Mouse (Mus musculus) liver, embryonic 14.5 days (tissue): ENCODE results near the gene Pdcd1lg2. TPM values are rescaled to one million over a fixed set of nuclear protein-coding genes. Genes with fewer than 3 reads are reported as not detected.
"Not testable (repeated sequence)": the region's sequence is repeated elsewhere in the genome, so short reads cannot be mapped to it uniquely, and the experiment has no call there.

Source experiments
- ATAC-seq: fragments of 200-750 bp; cut with Nextera tagmentation; 2 replicates; pipeline ENCODE4 v1.8.0; 2017; ENCODE audit warnings: moderate number of reproducible peaks, mild to moderate bottlenecking, moderate library complexity; ENCODE audit not compliant: insufficient read depth
- DNase-seq, 3 experiments: peaks; one replicate each; pipeline ENCODE4 v3.0.0-alpha.2; 2012 to 2013; ENCODE audit warnings: low read depth in 3 of 3, low spot score in 3 of 3
- H3K27ac ChIP-seq: fragments of 300-500 bp; sonication (generic); 2 replicates; pipeline ENCODE4 v1.5.1; 2014; ENCODE audit warnings: moderate library complexity, mild to moderate bottlenecking, control low read depth, inconsistent platforms
- H3K27me3 ChIP-seq: fragments of 300-500 bp; sonication (generic); 2 replicates; pipeline ENCODE4 v1.6.1; 2014; ENCODE audit warnings: mild to moderate bottlenecking, low read length, moderate library complexity; ENCODE audit not compliant: control insufficient read depth, insufficient read depth
- H3K36me3 ChIP-seq: fragments of 300-500 bp; sonication (generic); replicated peaks from 2 replicates; pipeline ENCODE4 v1.6.1; 2014; ENCODE audit warnings: low read depth; ENCODE audit not compliant: control insufficient read depth, insufficient read depth
- H3K4me1 ChIP-seq, 2 experiments: fragments of 200-500 bp in 1 of 2; fragments of 300-500 bp in 1 of 2; sonication (generic) in 1 of 2; replicated peaks; 2 replicates each; pipeline ENCODE4 v1.6.1; 2012 to 2014; ENCODE audit warnings: antibody characterized with exemption in 1 of 2, inconsistent platforms in 1 of 2, low read length in 1 of 2; ENCODE audit not compliant: control insufficient read depth in 2 of 2, insufficient read depth in 2 of 2
- H3K4me2 ChIP-seq: fragments of 300-500 bp; sonication (generic); 2 replicates; pipeline ENCODE4 v1.6.1; 2014; ENCODE audit warnings: low read depth, mild to moderate bottlenecking, control low read depth, moderate library complexity
- H3K4me3 ChIP-seq, 2 experiments: fragments of 200-500 bp in 1 of 2; fragments of 300-500 bp in 1 of 2; sonication (generic) in 1 of 2; 2 replicates each; pipeline ENCODE4 v1.5.1; 2012 to 2014; ENCODE audit warnings: low read depth in 2 of 2, low read length in 2 of 2, mild to moderate bottlenecking in 2 of 2, control low read depth in 1 of 2, inconsistent platforms in 1 of 2, moderate library complexity in 1 of 2; ENCODE audit not compliant: insufficient read depth in 1 of 2
- H3K9ac ChIP-seq: fragments of 300-500 bp; sonication (generic); replicated peaks from 2 replicates; pipeline ENCODE4 v1.6.1; 2014; ENCODE audit warnings: mild to moderate bottlenecking, control low read depth, moderate library complexity
- H3K9me3 ChIP-seq: fragments of 300-500 bp; sonication (generic); 2 replicates; pipeline ENCODE4 v1.6.1; 2016; ENCODE audit warnings: low read length, mixed read lengths; ENCODE audit not compliant: control insufficient read depth
- CTCF ChIP-seq: IDR thresholded peaks from 2 replicates; pipeline ENCODE4 v1.5.1; 2016; ENCODE audit warnings: antibody characterized with exemption, low read depth, control low read depth
- EP300 ChIP-seq: IDR thresholded peaks from 2 replicates; pipeline ENCODE4 v1.6.1; 2016; ENCODE audit warnings: antibody characterized with exemption, low read depth
- WGBS: fragments of 180-500 bp; shearing (Covaris S2); extraction: QIAGEN DNeasy Blood & Tissue Kit; methylation state at CpG from one replicate; pipeline ENCODE4 v1.1.7; 2014; ENCODE audit not compliant: insufficient replicate concordance; 5-methylcytosine and 5-hydroxymethylcytosine counted together
- polyA plus RNA-seq, 2 experiments: library from polyadenylated mRNA; depleted of rRNA in 1 of 2; stranded (reverse) in 1 of 2; unstranded in 1 of 2; fragments of >200 nt; fragmentation: Nextera tagmentation in 1 of 2; extraction: Ambion mirVana in 1 of 2; gene quantifications; 2 replicates each; pipeline versions ENCODE4 v1.2.1 to v1.2.3; 2012 to 2014

Gene Pdcd1lg2
- polyA plus RNA-seq, 2 experiments: 0.02 TPM; not detected in 1

GRCm38 (mm10) chr19:29412476-29413420, 2.0 kb downstream of the Pdcd1lg2 start:
- TF ChIP-seq EP300 (no peak), CTCF (no peak)
- H3K27ac ChIP-seq: no peak overlapping the region

GRCm38 (mm10) chr19:29414513-29414912, 3.8 kb downstream of the Pdcd1lg2 start:
- Histone ChIP-seq H3K36me3 (no peaks in the 10 kb centered on the region), H3K4me2 (no peak overlapping the region), H3K4me3 (no peak overlapping the region), H3K9ac (no peak overlapping the region), H3K4me1 (peaks cover 6 to 18% of the 10 kb centered on the region in 2 experiments; a peak in 2 of 4 replicates), H3K27me3 (no peaks in the 10 kb centered on the region), H3K27ac (no peak overlapping the region), H3K9me3 (no peaks in the 10 kb centered on the region)
- ATAC-seq: no peak
- WGBS: 57% methylated on average over 3 of the region's 3 CpGs
- TF ChIP-seq EP300: no peak
- no peak for TF ChIP-seq CTCF
- no peak for DNase-seq

More at GRCm38 (mm10) chr19:29412476-29413420, 2.0 kb downstream of the Pdcd1lg2 start:
- DNase-seq: no peak
- 76% methylated on average over 6 of the region's 6 CpGs for WGBS
- H3K36me3 ChIP-seq: no peaks in the 10 kb centered on the region
- no peak overlapping the region for H3K4me3 ChIP-seq
- no peaks in the 10 kb centered on the region for H3K27me3 ChIP-seq
- H3K9ac ChIP-seq: no peak overlapping the region
- H3K4me2 ChIP-seq: no peak overlapping the region
- no peak for ATAC-seq
- peaks cover 0 to 3% of the 10 kb centered on the region in 2 experiments; a peak in 2 of 4 replicates for H3K4me1 ChIP-seq
- H3K9me3 ChIP-seq: no peaks in the 10 kb centered on the region

- H3K4me2 ChIP-seq, ATAC-seq, H3K27me3 ChIP-seq, H3K4me3 ChIP-seq, H3K36me3 ChIP-seq, H3K27ac ChIP-seq, H3K9me3 ChIP-seq, H3K9ac ChIP-seq, DNase-seq: not testable (repeated sequence)
- H3K4me1 ChIP-seq: peaks cover 6 to 20% of the 10 kb centered on the region in 2 experiments; a peak in 2 of 4 replicates
Measured at GRCm38 (mm10) chr19:29414917-29415316, 4.2 kb downstream of the Pdcd1lg2 start.

GRCm38 (mm10) chr19:29416393-29416902, 5.7 kb downstream of the Pdcd1lg2 start:
- DNase-seq (no peak), ATAC-seq (no peak)
- TF ChIP-seq CTCF (no peak), EP300 (no peak)
- no peak overlapping the region for H3K4me2 ChIP-seq
- H3K4me1 ChIP-seq: peaks cover 6 to 22% of the 10 kb centered on the region in 2 experiments; a peak in 2 of 4 replicates
- H3K9me3 ChIP-seq: no peaks in the 10 kb centered on the region
- WGBS: 23% methylated on average over 3 of the region's 3 CpGs
- H3K27ac ChIP-seq: no peak overlapping the region
- H3K9ac ChIP-seq: no peak overlapping the region
- no peak overlapping the region for H3K4me3 ChIP-seq
- H3K36me3 ChIP-seq: no peaks in the 10 kb centered on the region
- H3K27me3 ChIP-seq: no peaks in the 10 kb centered on the region

GRCm38 (mm10) chr19:29417188-29417587, 6.5 kb downstream of the Pdcd1lg2 start:
- Histone ChIP-seq H3K27ac (no peak overlapping the region), H3K4me1 (peaks cover 6 to 22% of the 10 kb centered on the region in 2 experiments; a peak in 2 of 4 replicates), H3K27me3 (no peaks in the 10 kb centered on the region), H3K4me2 (no peak overlapping the region), H3K9ac (no peak overlapping the region), H3K36me3 (no peaks in the 10 kb centered on the region), H3K9me3 (no peaks in the 10 kb centered on the region), H3K4me3 (no peak overlapping the region)
- TF ChIP-seq CTCF (no peak), EP300 (no peak)
- no peak for DNase-seq
- WGBS: 20% methylated on average over 2 of the region's 2 CpGs
- ATAC-seq: no peak
